Mouse (Mus musculus) CH12.LX (cell line): ENCODE results near the gene Hist1h2af. TPM values are rescaled to one million over a fixed set of nuclear protein-coding genes. Genes with fewer than 3 reads are reported as not detected.

Experiments
- DNase-seq: peaks from one replicate; pipeline ENCODE4 v3.0.0-alpha.2; 2013; ENCODE audit errors: extremely low read depth
- H3K27ac ChIP-seq: 2 replicates; pipeline ENCODE4 v1.5.1; 2012; ENCODE audit warnings: low read depth, mild to moderate bottlenecking, control low read depth, moderate library complexity; ENCODE audit not compliant: insufficient read depth
- H3K27me3 ChIP-seq: replicated peaks from 2 replicates; pipeline ENCODE3; 2012; ENCODE audit warnings: inconsistent platforms
- H3K36me3 ChIP-seq, 2 experiments: replicated peaks in 1 of 2; 2 replicates each; pipeline versions ENCODE3 to v1.6.1; 2012; ENCODE audit warnings: inconsistent platforms in 1 of 2, low read length in 1 of 2, mild to moderate bottlenecking in 1 of 2, mixed read lengths in 1 of 2, moderate library complexity in 1 of 2; ENCODE audit not compliant: control insufficient read depth in 1 of 2, insufficient read depth in 1 of 2
- H3K4me1 ChIP-seq, 2 experiments: 2 replicates each; pipeline ENCODE4 v1.6.1; 2012; ENCODE audit warnings: inconsistent platforms in 1 of 2, moderate library complexity in 1 of 2; ENCODE audit not compliant: insufficient read depth in 2 of 2, control insufficient read depth in 1 of 2
- H3K4me2 ChIP-seq: 2 replicates; pipeline ENCODE4 v1.6.1; 2012; ENCODE audit warnings: low read depth, mild to moderate bottlenecking, control low read depth; ENCODE audit not compliant: poor library complexity, insufficient read depth, severe bottlenecking
- H3K4me3 ChIP-seq, 3 experiments: fragments of 150-350 bp in 1 of 3; sonication (generic) in 1 of 3; replicated peaks in 1 of 3; 2 replicates each; pipeline versions ENCODE3 to v1.5.1; 2011 to 2012; ENCODE audit warnings: low read depth in 2 of 3, low read length in 2 of 3, mild to moderate bottlenecking in 2 of 3, moderate library complexity in 2 of 3, control low read depth in 1 of 3, improper control_type of control experiment in 1 of 3, inconsistent platforms in 1 of 3, mixed read lengths in 1 of 3; ENCODE audit not compliant: poor library complexity in 1 of 3
- H3K79me2 ChIP-seq: replicated peaks from 2 replicates; pipeline ENCODE4 v1.6.1; 2012; ENCODE audit warnings: mild to moderate bottlenecking, moderate library complexity; ENCODE audit not compliant: control insufficient read depth, poor library complexity, insufficient read depth, severe bottlenecking; ENCODE audit errors: extremely low read depth
- H3K9ac ChIP-seq: 2 replicates; pipeline ENCODE4 v1.6.1; 2012; ENCODE audit warnings: low read depth, mild to moderate bottlenecking, control low read depth, moderate library complexity; ENCODE audit not compliant: insufficient read depth
- H3K9me3 ChIP-seq: replicated peaks from 2 replicates; pipeline ENCODE3; 2012; ENCODE audit warnings: low read length, inconsistent platforms, mixed read lengths
- BHLHE40 ChIP-seq: IDR thresholded peaks from 2 replicates; pipeline ENCODE4 v1.6.1; 2011; ENCODE audit warnings: mild to moderate bottlenecking, low read depth, low read length, improper control_type of control experiment
- CHD2 ChIP-seq: IDR thresholded peaks from 2 replicates; pipeline ENCODE4 v1.6.1; 2011; ENCODE audit warnings: low read length, improper control_type of control experiment
- E2F4 ChIP-seq: IDR thresholded peaks from 2 replicates; pipeline ENCODE4 v1.6.1; 2011; ENCODE audit warnings: low read depth, low read length, improper control_type of control experiment; ENCODE audit not compliant: insufficient replicate concordance
- ELF1 ChIP-seq: IDR thresholded peaks from 2 replicates; pipeline ENCODE4 v1.6.1; 2014; ENCODE audit warnings: low read depth, mild to moderate bottlenecking, inconsistent platforms, low read length, improper control_type of control experiment
- EP300 ChIP-seq: IDR thresholded peaks from 2 replicates; pipeline ENCODE4 v1.6.1; 2011; ENCODE audit warnings: low read length, improper control_type of control experiment
- ETS1 ChIP-seq: conservative IDR thresholded peaks from 2 replicates; pipeline ENCODE4 v1.6.1; 2012; ENCODE audit warnings: low read depth, mild to moderate bottlenecking, inconsistent platforms, low read length, improper control_type of control experiment, moderate library complexity
- GABPA ChIP-seq: IDR thresholded peaks from 2 replicates; pipeline ENCODE4 v1.6.1; 2012; ENCODE audit warnings: low read depth, low read length, improper control_type of control experiment, inconsistent platforms; ENCODE audit not compliant: insufficient replicate concordance
- IRF4 ChIP-seq: IDR thresholded peaks from 2 replicates; pipeline ENCODE4 v1.6.1; 2014; ENCODE audit warnings: low read depth, mild to moderate bottlenecking, inconsistent platforms, low read length, improper control_type of control experiment
- JUN ChIP-seq: IDR thresholded peaks from 2 replicates; pipeline ENCODE4 v1.6.1; 2011; ENCODE audit warnings: low read depth, mild to moderate bottlenecking, low read length, improper control_type of control experiment, moderate library complexity; ENCODE audit not compliant: insufficient read depth
- JUND ChIP-seq: conservative IDR thresholded peaks from 2 replicates; pipeline ENCODE4 v1.6.1; 2011; ENCODE audit warnings: low read depth, low read length, improper control_type of control experiment
- KAT2A ChIP-seq: IDR thresholded peaks from 2 replicates; pipeline ENCODE4 v1.6.1; 2012; ENCODE audit warnings: low read length, improper control_type of control experiment, inconsistent platforms; ENCODE audit not compliant: insufficient replicate concordance
- MAFK ChIP-seq: IDR thresholded peaks from 2 replicates; pipeline ENCODE4 v1.6.1; 2011; ENCODE audit warnings: low read length, improper control_type of control experiment; ENCODE audit not compliant: insufficient replicate concordance
- MAX ChIP-seq: IDR thresholded peaks from 2 replicates; pipeline ENCODE4 v1.6.1; 2011; ENCODE audit warnings: low read length, improper control_type of control experiment
- MEF2A ChIP-seq: IDR thresholded peaks from 2 replicates; pipeline ENCODE4 v1.6.1; 2014; ENCODE audit warnings: low read depth, mild to moderate bottlenecking, inconsistent platforms, low read length, improper control_type of control experiment, borderline replicate concordance
- MYC ChIP-seq: IDR thresholded peaks from 2 replicates; pipeline ENCODE4 v1.6.1; 2011; ENCODE audit warnings: low read depth, mild to moderate bottlenecking, improper control_type of control experiment, low read length
- NRF1 ChIP-seq: IDR thresholded peaks from 2 replicates; pipeline ENCODE4 v1.6.1; 2014; ENCODE audit warnings: low read depth, mild to moderate bottlenecking, inconsistent platforms, low read length, improper control_type of control experiment, moderate library complexity
- PAX5 ChIP-seq: IDR thresholded peaks from 2 replicates; pipeline ENCODE4 v1.6.1; 2012; ENCODE audit warnings: low read length, inconsistent platforms, mixed read lengths
- POLR2A ChIP-seq: IDR thresholded peaks from 2 replicates; pipeline ENCODE4 v1.6.1; 2011; ENCODE audit warnings: low read depth, mild to moderate bottlenecking, improper control_type of control experiment, low read length
- RAD21 ChIP-seq: IDR thresholded peaks from 2 replicates; pipeline ENCODE4 v1.6.1; 2011; ENCODE audit warnings: low read depth, mild to moderate bottlenecking, low read length, improper control_type of control experiment, moderate library complexity
- RCOR1 ChIP-seq: conservative IDR thresholded peaks from 2 replicates; pipeline ENCODE4 v1.6.1; 2012; ENCODE audit warnings: low read depth, mild to moderate bottlenecking, inconsistent platforms, low read length, improper control_type of control experiment
- TBP ChIP-seq: conservative IDR thresholded peaks from 2 replicates; pipeline ENCODE4 v1.6.1; 2011; ENCODE audit warnings: low read depth, low read length, improper control_type of control experiment
- TCF12 ChIP-seq: IDR thresholded peaks from 2 replicates; pipeline ENCODE4 v1.6.1; 2014; ENCODE audit warnings: low read depth, mild to moderate bottlenecking, inconsistent platforms, low read length, improper control_type of control experiment
- UBTF ChIP-seq: IDR thresholded peaks from 2 replicates; pipeline ENCODE4 v1.6.1; 2012; ENCODE audit warnings: low read depth, mild to moderate bottlenecking, inconsistent platforms, low read length, improper control_type of control experiment, moderate library complexity
- USF1 ChIP-seq: IDR thresholded peaks from 2 replicates; pipeline ENCODE4 v1.6.1; 2014; ENCODE audit warnings: low read depth, mild to moderate bottlenecking, inconsistent platforms, low read length, improper control_type of control experiment
- USF2 ChIP-seq: conservative IDR thresholded peaks from 2 replicates; pipeline ENCODE4 v1.6.1; 2011; ENCODE audit warnings: low read depth, low read length, improper control_type of control experiment
- ZC3H11A ChIP-seq: IDR thresholded peaks from 2 replicates; pipeline ENCODE4 v1.6.1; 2012; ENCODE audit warnings: low read depth, mild to moderate bottlenecking, inconsistent platforms, low read length, improper control_type of control experiment
- ZNF384 ChIP-seq: IDR thresholded peaks from 2 replicates; pipeline ENCODE4 v1.6.1; 2012; ENCODE audit warnings: low read depth, low read length, improper control_type of control experiment, inconsistent platforms
- dilution Hi-C: fragments of 300-500 bp; cut with MboI; formaldehyde crosslinking; loops from 2 replicates; pipeline ENCODE4 v1.14.3; 2020; ENCODE audit warnings: low sequenced_read_pairs; ENCODE audit not compliant: extremely low pct_unique_long_range_greater_than_20kb, extremely low pct_ligation_motif_present
- in situ Hi-C: fragments of 300-500 bp; cut with MboI; formaldehyde crosslinking; loops from 3 replicates; pipeline ENCODE4 v1.14.3; 2019; ENCODE audit warnings: low sequenced_read_pairs, low pct_ligation_motif_present, low pct_unique_long_range_greater_than_20kb, mixed read lengths
- polyA plus RNA-seq: library from polyadenylated mRNA; unstranded; fragments of >175 nt; gene quantifications from 2 replicates; pipeline ENCODE4 v1.2.1, GENCODE M21; 2012; ENCODE audit warnings: low read depth; ENCODE audit not compliant: insufficient read length
- total RNA-seq, 2 experiments: library from RNA; depleted of rRNA; stranded (reverse); fragments of 300-350 nt in 1 of 2; fragments of >200 nt in 1 of 2; gene quantifications; 2 replicates each; pipeline ENCODE4 v1.2.3; 2012 to 2014

The Hist1h2af gene
- total and polyA plus RNA-seq, 3 experiments = 57.1 to 932 (median 68.6) TPM

GRCm38 (mm10) chr13:23524654-23525053 lies 9.1 kb upstream of the Hist1h2af start (continued):
- TF ChIP-seq TCF12 (0 out of 2 replicates have a peak, but pooled peaks have one; percentile 32), ZC3H11A (peak; percentile 59; the same call in 1 of the 2 replicates), GABPA (no peak), E2F4 (no peak), BHLHE40 (peak; percentile 74), TBP (no peak), ZNF384 (peak; percentile 89), RAD21 (peak; percentile 86), MEF2A (peak; percentile 33; the same call in 1 of the 2 replicates), RCOR1 (0 out of 2 replicates have a peak, but pooled peaks have one; percentile 37), ETS1 (no peak), POLR2A (no peak)

- H3K4me2 ChIP-seq = peak overlapping the region; percentile 44
- peak overlapping the region; percentile 15; the same call in 1 of the 2 replicates for H3K27ac ChIP-seq
- no peaks in the 10 kb centered on the region for H3K36me3 ChIP-seq
- H3K9me3 ChIP-seq = no peaks in the 10 kb centered on the region
- H3K27me3 ChIP-seq = no peaks in the 10 kb centered on the region
- H3K79me2 ChIP-seq = no peaks in the 10 kb centered on the region
- TF ChIP-seq UBTF (no peak), CHD2 (peak; percentile 97), ZNF384 (no peak), IRF4 (no peak)
- peaks cover 5 to 44% of the 10 kb centered on the region in 2 experiments; a peak in 3 of 4 replicates for H3K4me1 ChIP-seq
- peak overlapping the region; percentile 45 for H3K9ac ChIP-seq
- dilution Hi-C loops = no loop called here
- DNase-seq = peak; percentile 77
- in situ Hi-C loops = loop anchor here (10.0 kb wide), 1 partner anchor 1491 kb away; the partner anchor contains the start of genes Hist1h2ah and Hist1h2bk
- H3K4me3 ChIP-seq = peak overlapping the region in 2 of 3 experiments; percentile 35 to 53
These were observed 7.8 kb upstream of the Hist1h2af start for GRCm38 (mm10) chr13:23525901-23526300.

GRCm38 (mm10) chr13:23526312-23526711 lies 7.4 kb upstream of the Hist1h2af start:
- dilution Hi-C loops (no loop called here), in situ Hi-C loops (loop anchor here (10.0 kb wide), 1 partner anchor 1492 kb away; the partner anchor contains the start of genes Hist1h2ah and Hist1h2bk)
- H3K4me1 ChIP-seq = peaks cover 5 to 40% of the 10 kb centered on the region in 2 experiments; a peak in 3 of 4 replicates
- H3K27me3 ChIP-seq = no peaks in the 10 kb centered on the region
- peak overlapping the region; percentile 46 to 61 (median 53) for H3K4me3 ChIP-seq
- H3K36me3 ChIP-seq = no peaks in the 10 kb centered on the region
- no peak overlapping the region for H3K27ac ChIP-seq
- peak; percentile 92 for DNase-seq
- peak overlapping the region; percentile 71; the same call in 1 of the 2 replicates for H3K9ac ChIP-seq
- H3K4me2 ChIP-seq = peak overlapping the region; percentile 98
- no peaks in the 10 kb centered on the region for H3K9me3 ChIP-seq
- no peaks in the 10 kb centered on the region for H3K79me2 ChIP-seq
- TF ChIP-seq JUND (no peak), JUN (no peak), TBP (peak; percentile 100), GABPA (no peak), NRF1 (peak; percentile 50), PAX5 (no peak), MAX (peak; percentile 96), UBTF (no peak), USF2 (peak; percentile 64), CHD2 (0 out of 2 replicates have a peak, but pooled peaks have one; percentile 23), MYC (peak; percentile 93), MAFK (peak; percentile 96), ELF1 (peak; percentile 91), EP300 (no peak), TCF12 (no peak), KAT2A (peak; percentile 87; the same call in 1 of the 2 replicates), USF1 (peak; percentile 80), E2F4 (peak; percentile 79; the same call in 1 of the 2 replicates)
- TF ChIP-seq, all 38 proteins: peak for 11
